Mouse (Mus musculus) gastrocnemius, postnatal 36 days (tissue): ENCODE data around the gene Meis2. TPM values are rescaled to one million over a fixed set of nuclear protein-coding genes. Genes with fewer than 3 reads are reported as not detected.

Experiments
- DNase-seq, 2 experiments: peaks; one replicate each; pipeline ENCODE4 v3.0.0; 2022
- intact Hi-C: fragments of 180-260 bp; cut with DNase I; formaldehyde crosslinking; loops from one replicate; pipeline ENCODE4 v1.15.1; 2025
- total RNA-seq, 2 experiments: library from RNA; stranded (reverse); gene quantifications; 2 replicates each; pipeline ENCODE4 v1.2.3; 2021

The Meis2 gene
- total RNA-seq, 2 experiments from 2014 or later: 0.86 to 0.97 TPM

- intact Hi-C loops: no loop called here
- DNase-seq: no peak
These were observed 146.2 kb downstream of the Meis2 start for GRCm38 (mm10) chr2:115919141-115920071.

- intact Hi-C loops: no loop called here
- DNase-seq: no peak
These were observed 147.1 kb downstream of the Meis2 start for GRCm38 (mm10) chr2:115918561-115918960.

- no peak for DNase-seq
- intact Hi-C loops: no loop called here
These were observed 151.1 kb downstream of the Meis2 start for GRCm38 (mm10) chr2:115914539-115914938.

GRCm38 (mm10) chr2:115912948-115913529, 152.6 kb downstream of the Meis2 start:
- intact Hi-C loops: no loop called here
- no peak for DNase-seq

- DNase-seq: no peak
- intact Hi-C loops: no loop called here
These were observed 153.6 kb downstream of the Meis2 start for GRCm38 (mm10) chr2:115911913-115912642.

- intact Hi-C loops: no loop called here
- no peak for DNase-seq
These were observed 155.4 kb downstream of the Meis2 start for GRCm38 (mm10) chr2:115910217-115910616.

- intact Hi-C loops: no loop called here
These were observed 164.6 kb downstream of the Meis2 start for GRCm38 (mm10) chr2:115901007-115901406.

GRCm38 (mm10) chr2:115897559-115897958, 168.1 kb downstream of the Meis2 start:
- intact Hi-C loops: no loop called here
- no peak for DNase-seq

More at GRCm38 (mm10) chr2:115901007-115901406, 164.6 kb downstream of the Meis2 start:
- DNase-seq: no peak

GRCm38 (mm10) chr2:115897001-115897400, 168.6 kb downstream of the Meis2 start:
- no peak for DNase-seq

GRCm38 (mm10) chr2:115895717-115896116, 169.9 kb downstream of the Meis2 start:
- intact Hi-C loops: no loop called here
- DNase-seq: no peak

More at GRCm38 (mm10) chr2:115897001-115897400, 168.6 kb downstream of the Meis2 start:
- intact Hi-C loops: no loop called here

- DNase-seq: no peak
- intact Hi-C loops: no loop called here
These were observed 170.4 kb downstream of the Meis2 start for GRCm38 (mm10) chr2:115895256-115895655.

GRCm38 (mm10) chr2:115893113-115893512, 172.5 kb downstream of the Meis2 start:
- no peak for DNase-seq
- intact Hi-C loops: no loop called here

- intact Hi-C loops: no loop called here
These were observed 174.9 kb downstream of the Meis2 start for GRCm38 (mm10) chr2:115890715-115891114.

GRCm38 (mm10) chr2:115890030-115890429, 175.6 kb downstream of the Meis2 start:
- DNase-seq: no peak
- intact Hi-C loops: no loop called here

More at GRCm38 (mm10) chr2:115890715-115891114, 174.9 kb downstream of the Meis2 start:
- no peak for DNase-seq

GRCm38 (mm10) chr2:115889212-115889611, 176.4 kb downstream of the Meis2 start:
- DNase-seq: no peak

GRCm38 (mm10) chr2:115888336-115889077, 177.1 kb downstream of the Meis2 start:
- no peak for DNase-seq
- intact Hi-C loops: no loop called here

More at GRCm38 (mm10) chr2:115889212-115889611, 176.4 kb downstream of the Meis2 start:
- intact Hi-C loops: no loop called here

- intact Hi-C loops: no loop called here
- DNase-seq: no peak
These were observed 178.0 kb downstream of the Meis2 start for GRCm38 (mm10) chr2:115887631-115888030.

GRCm38 (mm10) chr2:115884184-115884583, 181.5 kb downstream of the Meis2 start:
- intact Hi-C loops: no loop called here
- DNase-seq: no peak

GRCm38 (mm10) chr2:115883520-115883919, 182.1 kb downstream of the Meis2 start:
- intact Hi-C loops: no loop called here

More at GRCm38 (mm10) chr2:115883520-115883919, 182.1 kb downstream of the Meis2 start:
- no peak for DNase-seq
